Mouse (Mus musculus) left cerebral cortex, adult 2 months (tissue): ENCODE data around the gene Gabbr2. TPM values are rescaled to one million over a fixed set of nuclear protein-coding genes. Genes with fewer than 3 reads are reported as not detected.
A peak's percentile ranks its signal among the peaks of the same experiment; 100 is the strongest.

Experiments used
- DNase-seq, 2 experiments: peaks; one replicate each; pipeline ENCODE4 v3.0.0; 2021 to 2022; ENCODE audit warnings: low spot score in 2 of 2, mixed read lengths in 1 of 2; ENCODE audit errors: extremely low spot score in 1 of 2
- H3K27ac ChIP-seq: fragments of 200-600 bp; 2 replicates; pipeline ENCODE4 v1.8.1; 2022
- H3K4me3 ChIP-seq: fragments of 200-600 bp; 2 replicates; pipeline ENCODE4 v1.8.1; 2022
- CTCF ChIP-seq: fragments of 200-600 bp; IDR thresholded peaks from 2 replicates; pipeline ENCODE4 v1.8.1; 2022; ENCODE audit warnings: antibody characterized with exemption, mild to moderate bottlenecking, moderate library complexity
- intact Hi-C: fragments of 180-260 bp; cut with DNase I; formaldehyde crosslinking; loops from one replicate; pipeline ENCODE4 v1.15.1; 2025
- total RNA-seq, 2 experiments: library from RNA; stranded (reverse); gene quantifications; 2 replicates each; pipeline ENCODE4 v1.2.3; 2021

Gabbr2 gene
- total RNA-seq, 2 experiments from 2014 or later, result 258 to 266 TPM

DNA sequence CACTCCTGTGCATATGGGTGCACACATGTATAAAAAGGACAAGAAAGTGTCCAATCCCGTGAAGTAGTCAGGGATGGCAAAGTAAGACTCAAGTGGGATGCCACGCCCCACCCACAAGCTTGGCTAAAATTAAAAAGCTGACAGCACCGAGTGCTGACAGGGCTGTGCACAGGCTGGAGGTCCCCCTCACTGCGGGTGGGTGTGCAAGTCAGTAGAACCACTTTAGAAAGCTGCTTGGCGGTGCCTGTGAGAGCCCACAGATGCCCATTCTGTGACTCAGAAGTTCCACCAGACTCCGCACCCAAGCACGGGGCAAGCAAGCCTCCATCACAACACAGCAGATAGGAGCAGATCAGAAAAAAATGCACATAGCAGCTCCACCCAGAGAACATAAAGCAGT, 197.1 kb downstream of the Gabbr2 start:
- DNase-seq, result peak; percentile 67 to 74
- intact Hi-C loops, result loop anchor here (1.0 kb wide), 2 partner anchors 23 to 34 kb away; no protein-coding TSS in a partner anchor
- Histone ChIP-seq H3K4me3 (no peak overlapping the region), H3K27ac (peak overlapping the region; percentile 80)
- TF ChIP-seq CTCF, result no peak

DNA sequence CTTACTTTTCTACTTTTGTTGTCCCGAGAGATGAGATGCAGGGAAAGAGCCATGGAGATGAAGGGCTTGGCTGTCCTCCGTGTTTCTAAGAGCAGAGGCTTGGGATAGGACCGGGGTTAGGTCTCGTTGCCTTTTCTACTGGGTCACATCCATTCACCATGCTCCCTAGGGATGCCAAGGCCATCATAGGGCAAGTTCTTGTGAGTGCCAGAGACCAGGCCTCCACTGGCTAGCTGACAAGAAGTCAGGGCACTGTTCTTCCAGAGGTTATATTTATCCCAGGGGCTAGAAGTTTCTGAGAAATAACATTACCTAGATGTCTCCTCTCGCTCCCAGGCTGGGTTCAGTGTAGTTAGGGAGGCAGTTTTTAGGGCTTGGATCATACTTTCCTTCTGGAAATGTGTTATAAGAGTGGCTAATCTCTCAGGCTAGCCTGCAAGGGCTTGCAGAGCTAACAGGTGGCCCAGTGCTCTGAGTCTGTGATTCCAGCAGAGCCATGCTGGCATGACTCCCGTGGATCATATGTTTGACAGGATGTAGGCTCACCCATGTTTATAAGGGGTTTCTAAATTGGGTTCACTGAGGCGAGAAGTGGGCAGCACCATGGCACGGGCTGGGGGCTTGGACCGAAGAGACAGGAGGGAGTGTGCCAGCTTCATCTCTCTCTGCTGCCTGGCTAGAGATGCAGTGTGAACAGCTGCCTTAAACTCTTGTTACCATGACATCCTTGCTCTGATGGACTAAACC, 199.2 kb downstream of the Gabbr2 start:
- no peak for TF ChIP-seq CTCF
- Histone ChIP-seq H3K27ac (0 out of 2 replicates have a peak overlapping the region, but pooled peaks have one; percentile 1), H3K4me3 (no peak overlapping the region)
- DNase-seq, result peak in 1 of 2 experiments; percentile 59
- intact Hi-C loops, result no loop called here

DNA sequence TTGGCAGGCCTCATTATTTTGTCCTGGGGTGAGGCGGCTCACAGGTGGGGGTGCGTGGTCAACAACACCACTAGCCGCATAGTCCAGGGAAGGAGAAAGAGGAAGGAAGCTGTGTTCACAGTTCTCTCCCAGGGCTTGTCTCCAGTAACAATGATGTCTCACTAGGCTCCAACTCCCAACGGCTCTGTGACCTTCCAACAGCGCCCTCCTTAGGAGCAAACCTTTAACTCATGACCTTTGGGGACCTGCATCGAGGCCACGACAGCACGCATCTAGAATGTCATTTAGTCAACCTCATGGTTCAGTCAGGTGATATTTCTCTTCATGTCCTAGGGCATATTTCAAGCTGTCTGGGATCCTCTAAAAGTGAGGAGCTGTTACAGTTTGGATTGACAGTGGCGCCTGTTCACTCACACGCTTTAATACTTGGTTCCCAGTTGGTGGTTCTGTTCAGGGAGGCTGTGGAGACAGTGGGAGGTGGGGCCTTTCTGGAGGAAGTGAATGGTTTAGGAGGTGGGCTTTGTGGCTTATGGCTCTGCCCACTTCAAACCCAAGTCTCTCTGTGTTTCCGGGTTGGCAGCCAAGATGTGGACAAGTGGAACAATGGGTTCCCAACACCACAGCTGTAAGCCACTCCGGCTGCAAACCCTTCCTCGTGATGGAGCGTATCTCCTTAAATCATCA, 200.3 kb downstream of the Gabbr2 start:
- Histone ChIP-seq H3K4me3 (no peak overlapping the region), H3K27ac (peak overlapping the region; percentile 45; the same call in 1 of the 2 replicates)
- intact Hi-C loops, result no loop called here
- TF ChIP-seq CTCF, result no peak
- no peak for DNase-seq

DNA sequence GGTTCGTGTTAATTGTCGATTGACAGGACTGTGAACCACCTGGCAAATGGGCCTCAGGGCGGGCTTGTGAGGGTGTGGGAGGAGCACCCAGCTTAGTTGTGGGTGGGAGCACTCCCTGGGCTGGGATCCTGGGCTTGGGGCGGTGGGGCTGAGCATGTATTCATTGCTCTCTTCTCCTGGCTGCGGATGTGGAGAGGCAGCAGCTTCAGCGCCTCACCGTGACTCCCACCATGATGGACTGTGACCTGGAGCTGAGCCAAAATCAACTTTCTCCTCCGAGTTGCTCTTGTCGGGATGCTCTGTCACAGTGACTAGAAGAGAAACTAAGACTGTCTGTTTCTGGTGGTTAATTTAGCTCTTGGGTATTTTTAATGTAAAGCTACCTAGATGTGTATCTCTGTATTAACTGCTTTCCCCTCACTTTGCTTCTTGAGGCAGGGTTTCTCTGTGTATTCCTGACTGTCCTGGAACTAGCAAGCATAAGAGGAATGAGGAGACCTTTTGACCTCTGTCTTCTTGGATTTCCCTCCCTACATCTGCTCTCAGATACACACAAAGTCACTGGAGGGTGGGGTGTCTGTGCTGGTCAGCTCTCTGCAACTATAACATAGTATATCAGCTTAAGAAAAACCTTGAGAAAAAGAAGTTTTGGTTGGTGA, 200.9 kb downstream of the Gabbr2 start:
- no peak for TF ChIP-seq CTCF
- H3K27ac ChIP-seq, result peak overlapping the region; percentile 45; the same call in 1 of the 2 replicates
- intact Hi-C loops, result no loop called here
- no peak overlapping the region for H3K4me3 ChIP-seq
- DNase-seq, result no peak

DNA sequence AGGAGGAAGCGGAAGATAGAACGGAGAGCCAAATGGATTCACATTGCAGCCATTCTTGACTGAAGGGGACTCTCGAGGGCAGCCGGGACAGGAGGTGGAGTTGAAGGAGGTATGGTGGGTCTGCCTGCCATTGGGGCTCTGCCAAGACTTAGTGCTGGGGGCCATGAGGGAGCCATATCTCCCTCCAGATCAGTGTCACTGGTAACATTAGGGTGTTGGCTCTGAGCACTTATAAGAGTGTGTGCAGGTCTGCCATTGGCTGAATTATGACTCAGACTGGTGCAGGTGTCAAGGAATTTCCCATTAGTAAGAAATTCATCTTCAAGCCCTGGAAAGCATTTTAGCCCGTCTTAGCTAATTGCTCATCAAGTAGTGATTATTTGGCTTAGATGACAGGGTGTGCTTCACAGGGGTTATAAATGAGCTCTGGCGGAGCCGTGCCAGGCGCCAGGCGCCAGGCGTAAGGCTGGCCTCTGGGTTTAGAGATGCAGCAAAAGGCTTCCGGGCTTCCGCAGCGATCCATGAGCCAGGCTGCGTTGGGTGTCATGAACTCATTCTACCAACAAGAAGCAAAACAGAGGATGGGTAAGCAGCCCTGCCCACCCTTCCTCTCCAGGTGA, 207.1 kb downstream of the Gabbr2 start:
- no peak for DNase-seq
- Histone ChIP-seq H3K4me3 (no peak overlapping the region), H3K27ac (peak overlapping the region; percentile 53; the same call in 1 of the 2 replicates)
- TF ChIP-seq CTCF, result no peak
- intact Hi-C loops, result no loop called here

DNA sequence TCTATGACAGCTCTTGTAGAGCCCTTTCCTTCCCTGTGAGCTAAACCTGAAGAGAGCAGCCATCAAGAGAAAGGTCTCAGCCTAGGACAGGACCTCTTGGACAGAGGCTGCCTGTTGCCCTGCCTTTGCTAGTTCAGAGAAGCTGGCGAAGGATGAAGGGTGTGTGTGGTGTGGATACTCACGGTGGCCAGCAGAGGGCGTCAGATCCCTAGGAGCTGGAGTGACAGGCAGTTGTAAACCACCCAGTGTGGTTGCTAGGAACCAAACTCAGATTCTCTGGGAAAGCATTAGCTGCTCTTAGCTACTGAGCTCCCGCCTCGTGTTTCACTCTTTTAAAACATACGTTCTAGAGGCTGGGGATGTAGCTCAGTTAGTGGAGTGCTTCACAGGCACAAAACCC, 210.6 kb downstream of the Gabbr2 start:
- TF ChIP-seq CTCF, result peak; percentile 54
- Histone ChIP-seq H3K27ac (no peak overlapping the region; the same call in none of the 2 replicates), H3K4me3 (no peak overlapping the region)
- DNase-seq, result no peak
- intact Hi-C loops, result no loop called here

DNA sequence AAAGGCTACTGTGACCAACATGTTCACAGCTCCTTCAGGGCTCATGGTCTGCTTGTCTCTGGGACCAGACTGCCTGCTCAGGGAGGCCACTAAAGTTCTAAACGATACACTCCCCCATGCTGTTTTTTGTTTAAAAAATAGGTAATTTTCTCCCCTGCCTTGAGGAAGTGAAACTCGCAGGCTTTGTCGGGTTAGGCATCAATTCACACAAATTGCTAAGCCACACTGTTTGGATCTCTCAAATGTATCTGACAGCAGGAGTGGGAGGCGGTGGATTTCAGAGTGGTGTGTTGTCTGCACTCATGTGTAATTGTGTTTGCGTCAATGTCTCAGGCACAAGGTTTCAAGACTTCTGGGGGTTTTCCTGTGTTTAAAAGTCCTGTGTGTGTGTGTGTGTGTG, 215.7 kb downstream of the Gabbr2 start:
- no peak for TF ChIP-seq CTCF
- H3K4me3 ChIP-seq, result no peak overlapping the region
- H3K27ac ChIP-seq, result peak overlapping the region; percentile 54
- intact Hi-C loops, result no loop called here
- DNase-seq, result no peak

DNA sequence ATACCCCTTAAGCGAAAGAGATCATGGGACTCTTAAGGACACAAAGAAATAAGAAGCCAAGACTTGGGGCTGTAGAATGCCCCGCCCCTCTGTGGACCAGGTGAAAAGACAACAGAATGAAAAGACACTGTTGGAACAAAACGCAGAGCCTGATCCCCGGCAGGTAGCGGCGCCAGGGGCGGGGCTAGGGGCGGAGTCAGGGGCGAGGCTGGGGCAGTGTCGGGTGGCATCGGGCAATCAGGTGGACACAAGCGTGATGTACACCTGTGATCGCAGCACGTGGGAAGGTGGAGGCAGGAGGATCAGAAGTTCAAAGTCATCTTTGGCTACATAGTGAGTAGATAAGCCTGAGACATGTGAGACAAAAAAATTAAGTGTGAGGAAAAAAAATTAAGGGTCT, 217.0 kb downstream of the Gabbr2 start:
- H3K27ac ChIP-seq, result peak overlapping the region; percentile 28; the same call in 1 of the 2 replicates
- no peak for DNase-seq
- intact Hi-C loops, result no loop called here
- no peak overlapping the region for H3K4me3 ChIP-seq
- TF ChIP-seq CTCF, result no peak

DNA sequence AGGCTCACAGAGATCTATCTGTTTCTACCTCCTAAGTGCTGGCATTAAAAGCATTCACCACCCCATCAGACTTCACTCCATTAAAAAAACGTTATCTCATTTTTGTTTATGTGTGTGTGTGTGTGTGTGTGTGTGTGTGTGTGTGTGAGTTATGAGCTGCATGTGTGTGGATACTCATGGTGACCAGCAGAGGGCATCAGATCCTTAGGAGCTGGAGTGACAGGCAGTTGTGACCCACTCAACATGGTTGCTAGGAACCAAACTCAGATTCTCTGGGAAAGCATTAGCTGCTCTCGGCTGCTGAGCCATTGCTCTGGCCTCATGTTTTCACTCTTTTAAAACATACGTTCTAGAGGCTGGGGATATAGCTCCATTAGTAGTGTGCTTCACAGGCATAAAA, 218.4 kb downstream of the Gabbr2 start:
- TF ChIP-seq CTCF, result no peak; the same call in 1 of the 2 replicates
- Histone ChIP-seq H3K4me3 (no peak overlapping the region), H3K27ac (no peak overlapping the region; the same call in 1 of the 2 replicates)
- intact Hi-C loops, result no loop called here
- DNase-seq, result no peak

DNA sequence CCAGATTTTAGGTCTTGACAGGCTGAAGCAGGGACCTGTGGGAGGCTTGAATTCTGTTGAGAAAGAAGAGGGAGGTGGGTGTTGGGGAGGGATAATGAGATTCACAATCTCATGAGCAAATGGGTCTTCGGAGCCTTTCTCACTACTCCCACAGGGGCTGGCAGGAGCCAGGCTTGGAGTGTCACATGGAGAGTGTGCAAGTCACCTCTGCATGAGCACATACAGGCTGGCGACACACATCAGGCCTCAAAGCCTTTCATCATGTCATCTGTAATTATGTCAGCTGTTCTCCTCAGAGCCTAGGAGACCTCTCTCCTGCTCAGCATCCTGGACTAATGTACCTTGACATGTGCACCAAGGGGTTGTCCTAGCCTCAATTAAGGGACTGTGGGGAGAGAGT, 219.1 kb downstream of the Gabbr2 start:
- DNase-seq, result no peak

DNA sequence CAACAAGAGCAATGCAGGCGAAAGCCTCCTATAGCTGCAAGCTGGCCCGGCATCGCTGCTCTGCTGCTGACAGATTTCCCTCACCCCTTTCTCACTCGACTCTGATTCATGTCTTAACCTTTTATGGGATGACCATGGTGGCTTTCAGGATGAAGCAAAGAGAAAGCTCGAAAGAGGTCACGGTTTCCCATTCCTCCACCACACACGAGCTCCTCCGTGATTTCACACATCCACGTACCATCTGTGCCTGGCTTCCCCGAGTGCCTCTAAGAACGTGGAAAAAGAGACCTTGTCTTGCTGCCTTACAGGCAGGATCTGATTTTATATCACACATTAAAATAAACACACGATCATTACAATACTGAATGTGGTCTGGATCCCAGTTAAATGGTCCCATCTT, 220.6 kb downstream of the Gabbr2 start:
- no peak for TF ChIP-seq CTCF
- DNase-seq, result peak; percentile 54 to 70
- peak overlapping the region; percentile 89 for H3K27ac ChIP-seq
- no peak overlapping the region for H3K4me3 ChIP-seq
- intact Hi-C loops, result loop anchor here (1.0 to 2.0 kb wide), 3 partner anchors 23 to 58 kb away; no protein-coding TSS in a partner anchor

More for the DNA sequence above, 219.1 kb downstream of the Gabbr2 start:
- Histone ChIP-seq H3K4me3 (no peak overlapping the region), H3K27ac (peak overlapping the region; percentile 89)
- intact Hi-C loops, result no loop called here
- no peak for TF ChIP-seq CTCF
